Mouse (Mus musculus) thymus, postnatal 4 days (tissue): ENCODE results near the gene Nebl.

Experiments used
- DNase-seq: peaks from one replicate; pipeline ENCODE4 v3.0.0; 2021

The Nebl gene

DNA sequence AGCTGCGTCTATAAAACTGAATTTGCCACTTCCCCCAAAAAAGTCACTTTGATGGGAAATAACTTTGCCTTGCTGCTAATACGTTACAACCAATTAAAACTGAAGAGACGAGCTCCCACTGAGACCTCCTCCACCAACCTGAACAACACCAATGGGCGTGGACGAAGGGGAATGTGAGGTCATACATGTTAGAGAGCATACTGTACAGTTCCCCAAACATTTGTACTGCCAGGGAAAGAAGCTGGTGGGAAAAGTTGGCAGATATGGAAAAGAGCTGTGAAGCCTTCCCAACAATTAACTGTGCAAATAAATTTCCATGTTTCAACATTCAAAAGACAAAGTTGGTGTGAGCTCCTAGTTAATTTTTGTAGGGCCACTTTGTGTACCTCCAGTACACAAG lies 25.3 kb downstream of the Nebl start:
- no peak for DNase-seq

DNA sequence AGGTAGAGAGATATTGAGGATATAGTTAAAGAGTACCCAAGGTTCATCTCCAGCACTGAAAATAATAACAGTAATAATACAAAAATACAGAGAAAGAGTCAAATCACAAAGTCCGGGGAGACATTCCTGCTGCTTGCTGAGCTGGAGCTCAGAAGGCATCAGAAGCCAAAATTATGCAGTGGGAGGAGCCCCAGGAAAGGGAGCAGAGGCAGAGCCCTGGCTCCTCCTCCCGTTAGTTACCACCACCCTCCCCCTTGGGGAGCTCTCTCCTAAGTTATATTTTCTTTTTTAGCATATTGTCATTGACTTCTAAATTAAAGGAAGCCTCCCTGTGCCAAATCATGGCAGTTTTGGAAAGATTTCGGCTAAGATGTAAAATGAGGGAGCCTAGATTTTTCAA lies 25.8 kb downstream of the Nebl start:
- no peak for DNase-seq

DNA sequence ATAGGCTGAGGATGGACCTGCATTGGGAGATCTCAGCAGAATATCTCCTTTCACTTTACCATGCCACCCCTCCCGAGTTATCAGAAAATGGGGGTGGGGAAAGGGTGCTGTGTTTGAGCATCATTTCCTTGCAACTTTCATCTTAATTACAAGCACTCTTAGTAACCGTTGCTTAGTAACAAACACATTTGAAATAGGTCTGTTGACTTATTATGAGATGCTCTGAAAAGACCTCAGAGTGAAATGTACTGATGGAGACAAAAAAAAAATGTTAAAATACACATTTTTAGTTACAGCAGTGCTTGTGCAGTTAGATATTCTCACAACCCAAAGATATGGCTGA lies 28.1 kb downstream of the Nebl start:
- DNase-seq, result no peak

DNA sequence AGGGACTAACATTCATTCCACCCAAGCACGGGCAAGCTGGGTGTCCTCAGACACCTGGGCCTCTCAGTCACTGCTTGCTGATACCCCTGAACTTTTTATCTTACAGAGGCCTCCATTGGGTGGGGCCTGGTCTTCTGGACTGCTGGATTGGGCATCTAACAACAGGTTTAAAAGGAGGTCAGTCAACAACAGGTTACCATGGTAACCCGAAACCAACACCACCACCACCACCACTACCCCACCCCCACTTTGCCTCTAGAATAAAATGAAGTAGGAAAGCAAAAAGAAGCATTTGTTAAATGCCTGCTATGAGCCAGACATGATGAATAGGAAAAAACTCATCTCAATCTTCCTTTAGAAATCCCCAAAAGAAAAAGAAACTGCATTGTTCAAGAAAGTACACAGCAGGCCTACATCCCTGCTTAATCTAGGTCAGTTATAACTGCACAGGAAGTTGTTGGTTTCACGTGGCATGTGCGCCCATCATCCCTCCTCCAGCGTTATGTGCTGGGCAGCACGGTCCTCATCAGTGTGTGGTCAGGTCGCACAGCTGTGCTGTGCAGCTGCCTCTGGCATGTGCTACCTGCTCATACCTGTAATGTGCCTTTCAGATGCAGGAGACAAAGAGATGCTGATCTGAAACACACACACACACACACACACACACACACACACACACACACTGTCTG lies 28.6 kb downstream of the Nebl start:
- DNase-seq, result peak; percentile 58

DNA sequence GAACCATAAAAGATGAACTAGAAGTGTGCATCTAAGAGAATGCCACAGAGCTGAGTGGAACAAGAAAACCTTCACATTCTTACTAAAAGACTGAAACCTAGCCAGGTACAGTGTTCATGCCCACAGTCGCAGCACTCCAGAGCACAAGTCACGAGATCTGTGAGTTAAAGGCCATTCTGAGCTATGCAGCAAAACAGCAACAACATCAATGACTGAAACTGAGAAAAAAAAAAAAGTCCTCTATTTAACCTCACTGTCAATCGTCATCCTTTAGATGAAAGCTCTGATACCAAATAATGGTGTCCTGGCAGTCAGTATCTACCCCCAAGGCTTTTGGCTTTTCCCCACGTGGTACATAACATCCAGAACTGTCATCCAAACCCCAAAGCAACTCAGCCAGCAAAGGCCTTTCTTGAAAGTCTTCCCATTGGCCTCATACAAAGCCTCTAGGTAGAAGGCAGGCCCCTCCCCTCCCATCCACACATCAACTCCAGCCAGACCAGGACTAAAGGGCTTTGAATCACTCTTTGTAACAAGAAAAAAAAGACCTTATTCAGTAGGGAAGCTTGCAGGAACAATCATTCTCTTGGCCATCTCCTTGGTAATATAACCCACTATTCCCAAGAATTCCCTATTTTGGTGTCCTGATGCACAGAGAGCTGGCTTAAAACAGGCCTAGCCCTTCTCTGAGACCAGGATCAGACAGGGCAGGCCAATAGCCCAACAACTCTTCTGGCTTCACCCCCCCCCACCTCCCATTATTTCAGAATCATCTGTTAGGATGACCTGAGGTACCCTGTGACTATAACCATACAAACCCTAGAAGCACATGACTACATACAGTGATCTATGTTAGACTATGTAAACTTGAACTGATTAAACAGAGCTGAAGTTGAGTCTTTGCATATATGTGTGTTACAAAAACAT lies 32.8 kb downstream of the Nebl start:
- no peak for DNase-seq

DNA sequence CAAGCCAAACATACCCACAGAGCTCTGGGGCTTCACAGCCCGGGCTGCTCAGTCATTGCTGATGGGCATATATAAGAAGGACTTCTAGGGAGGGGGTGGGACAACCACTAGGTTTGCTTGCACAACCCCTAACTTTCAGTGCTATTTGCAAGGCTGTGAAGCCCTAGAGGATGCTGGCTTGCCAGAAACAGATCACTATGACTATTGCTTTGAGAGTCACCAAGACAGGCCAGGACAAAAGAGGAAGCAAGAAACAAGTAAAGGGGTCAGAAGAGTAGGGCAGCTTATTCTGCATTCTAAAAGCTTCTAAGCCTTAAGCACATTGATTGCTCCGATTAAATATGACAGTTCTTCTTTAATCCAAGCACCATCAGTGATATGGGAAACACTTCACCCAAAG lies 38.3 kb downstream of the Nebl start:
- no peak for DNase-seq

DNA sequence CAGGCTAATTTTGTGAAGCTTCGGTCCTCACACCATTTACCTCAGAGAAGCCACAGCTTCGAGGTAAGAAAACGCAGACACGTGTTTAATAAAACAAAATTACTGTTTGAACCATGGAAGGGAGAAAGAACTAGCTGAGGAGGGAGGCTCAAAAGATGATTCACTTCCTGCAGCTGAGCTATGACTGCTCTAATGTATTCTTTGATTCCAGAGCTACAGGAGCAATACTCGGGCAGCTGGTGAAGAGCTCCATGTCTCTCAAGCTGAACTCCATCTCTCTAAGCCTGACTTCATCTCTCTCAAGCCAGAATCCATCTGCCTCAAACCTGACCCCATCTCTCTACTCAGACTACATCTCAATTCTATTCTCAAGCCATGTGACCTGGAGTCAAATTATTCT lies 41.0 kb downstream of the Nebl start:
- no peak for DNase-seq

DNA sequence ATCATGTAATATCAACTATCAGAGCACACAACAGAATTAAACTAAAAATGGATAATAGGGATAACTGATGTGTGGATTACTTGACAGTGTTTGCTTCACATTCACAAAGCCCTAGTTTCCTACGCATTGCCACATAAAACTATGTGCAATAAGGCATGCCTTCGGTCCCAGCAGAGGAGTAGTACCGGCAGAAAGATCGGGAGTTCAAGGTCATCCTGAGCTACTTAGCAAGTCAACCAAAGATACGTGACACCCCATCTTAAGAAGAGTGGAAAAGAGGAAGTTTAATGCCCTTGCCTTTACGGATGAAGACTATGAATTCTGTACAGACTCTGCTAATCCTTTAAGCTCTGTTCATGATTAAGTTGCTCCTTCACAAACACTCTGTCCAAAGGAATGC lies 44.1 kb downstream of the Nebl start:
- no peak for DNase-seq

DNA sequence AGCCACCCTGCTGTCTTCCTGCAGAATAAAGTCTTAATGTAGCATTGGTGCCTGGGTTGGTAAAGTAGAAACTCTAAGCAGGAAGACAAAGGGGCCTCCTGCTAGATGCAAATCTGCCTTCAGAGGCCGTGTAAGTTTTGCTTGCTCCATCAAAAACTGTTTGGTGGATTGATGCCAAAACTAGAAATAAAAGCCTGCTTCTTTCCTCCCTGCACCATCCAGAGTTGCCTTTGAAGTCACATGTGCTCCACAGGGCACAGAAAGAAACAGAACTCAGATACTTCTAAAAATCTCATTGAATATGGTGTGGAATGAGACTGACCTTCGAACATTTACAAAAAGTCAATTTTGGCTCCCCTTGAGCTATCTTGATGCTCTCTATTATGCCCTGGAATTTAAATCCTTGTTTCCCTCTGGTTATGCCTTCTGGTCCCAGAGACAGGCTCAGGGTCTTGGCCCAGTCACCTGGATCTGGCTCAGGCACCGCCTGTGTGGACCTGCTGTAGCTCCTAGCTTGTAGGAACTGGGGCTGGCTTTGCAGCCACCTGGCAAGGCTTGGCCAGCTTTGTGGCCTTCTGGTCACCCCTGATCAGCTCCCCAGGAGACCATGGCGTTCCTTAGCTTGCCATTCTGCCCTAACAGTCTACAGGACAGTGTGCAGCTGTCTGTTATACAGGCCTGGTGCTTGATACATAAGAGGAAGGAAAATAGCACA lies 47.8 kb downstream of the Nebl start:
- no peak for DNase-seq

DNA sequence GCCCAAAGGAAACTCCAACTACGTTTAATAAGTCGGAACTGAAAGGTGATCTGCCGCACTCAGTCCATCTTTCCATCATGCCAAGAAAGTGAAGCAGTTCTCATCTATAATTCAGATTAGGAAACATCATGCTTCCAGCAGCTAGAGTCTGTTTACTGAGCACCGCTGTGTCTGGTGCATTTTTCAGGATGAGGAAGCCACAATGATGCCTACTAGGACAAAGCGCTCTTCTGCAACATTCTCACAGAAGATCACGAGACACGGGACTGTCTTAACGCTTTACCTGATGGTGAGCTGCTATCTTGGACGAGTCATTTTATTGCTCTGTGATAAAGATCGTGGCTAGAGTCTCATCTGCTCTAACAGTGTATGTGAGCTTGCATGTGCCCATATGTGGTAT lies 59.1 kb downstream of the Nebl start:
- DNase-seq, result no peak

DNA sequence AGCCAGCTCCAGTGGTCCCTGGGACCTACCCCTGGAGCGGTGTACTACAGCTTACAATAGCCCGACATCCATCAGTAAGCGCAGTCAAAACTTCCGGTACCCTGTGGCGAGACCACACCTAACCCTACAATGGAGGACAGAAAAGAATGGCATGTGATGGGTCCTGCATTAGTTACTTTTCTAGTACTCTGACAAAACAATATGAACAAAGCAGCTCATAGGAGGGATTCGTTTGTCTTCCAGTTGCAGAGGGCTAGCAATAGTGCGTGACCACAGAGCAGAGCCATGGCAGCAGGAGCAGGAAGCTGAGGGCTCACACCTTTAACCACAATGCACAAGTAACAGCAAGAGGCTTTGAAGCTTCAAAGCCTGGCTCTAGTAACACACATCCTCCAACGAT lies 59.7 kb downstream of the Nebl start:
- DNase-seq, result peak; percentile 25

DNA sequence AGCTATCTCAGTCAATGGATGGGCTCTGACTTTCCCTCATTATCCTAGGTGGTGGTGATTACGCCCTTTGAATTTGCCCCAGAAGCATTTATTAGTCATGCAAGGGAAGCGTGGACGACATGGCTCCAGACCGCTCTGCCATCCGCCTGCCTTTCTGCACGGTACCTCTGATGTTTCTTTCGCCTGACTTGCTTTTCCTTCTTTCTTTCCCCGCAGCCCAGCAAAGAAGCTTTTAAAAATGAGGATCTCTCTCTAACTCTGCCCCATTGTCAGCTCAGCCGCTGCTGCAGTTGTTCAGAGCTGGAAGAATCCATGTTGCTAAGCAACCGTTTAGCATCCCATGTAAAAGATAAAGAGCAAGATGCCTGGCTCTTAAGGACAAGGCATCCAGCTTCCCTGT lies 61.3 kb downstream of the Nebl start:
- no peak for DNase-seq

DNA sequence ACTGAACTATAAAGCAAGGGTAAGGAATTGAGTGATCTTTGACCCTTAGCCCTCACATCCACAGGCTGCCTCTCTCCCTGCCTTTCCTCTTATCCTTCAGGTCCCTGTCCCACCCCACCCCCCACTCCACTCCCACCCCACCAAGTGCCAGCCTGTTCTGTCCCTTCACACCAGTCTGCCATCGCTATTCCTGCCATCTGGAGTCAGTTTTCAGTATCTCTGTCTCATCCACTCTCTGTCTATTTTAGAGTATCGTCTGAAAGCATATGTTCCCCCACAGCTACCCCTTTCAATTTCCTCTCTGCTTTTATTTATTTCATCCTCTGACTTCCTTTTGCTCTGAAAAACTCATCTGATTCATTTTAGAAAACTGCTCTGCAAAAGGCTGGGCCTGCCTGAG lies 62.3 kb downstream of the Nebl start:
- no peak for DNase-seq

DNA sequence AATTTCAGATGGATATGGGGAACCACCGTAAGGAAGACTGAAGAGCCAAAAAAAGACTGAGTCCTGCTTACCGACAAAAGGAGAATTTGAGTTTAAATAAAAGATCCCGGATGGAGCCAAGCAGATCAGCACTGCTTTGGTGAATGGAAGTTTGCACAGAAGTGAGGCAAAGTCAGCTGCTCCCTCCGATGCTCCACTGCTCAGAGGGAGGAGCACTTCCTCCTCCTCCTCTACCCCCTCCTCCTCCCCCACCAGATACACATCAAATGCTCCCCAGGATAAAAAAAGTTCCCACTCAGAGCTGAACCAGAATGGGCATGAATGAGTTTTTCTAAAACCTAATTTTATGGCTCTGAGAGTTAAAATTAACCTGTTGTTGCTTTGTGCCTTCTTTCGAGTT lies 73.1 kb downstream of the Nebl start:
- DNase-seq, result no peak

DNA sequence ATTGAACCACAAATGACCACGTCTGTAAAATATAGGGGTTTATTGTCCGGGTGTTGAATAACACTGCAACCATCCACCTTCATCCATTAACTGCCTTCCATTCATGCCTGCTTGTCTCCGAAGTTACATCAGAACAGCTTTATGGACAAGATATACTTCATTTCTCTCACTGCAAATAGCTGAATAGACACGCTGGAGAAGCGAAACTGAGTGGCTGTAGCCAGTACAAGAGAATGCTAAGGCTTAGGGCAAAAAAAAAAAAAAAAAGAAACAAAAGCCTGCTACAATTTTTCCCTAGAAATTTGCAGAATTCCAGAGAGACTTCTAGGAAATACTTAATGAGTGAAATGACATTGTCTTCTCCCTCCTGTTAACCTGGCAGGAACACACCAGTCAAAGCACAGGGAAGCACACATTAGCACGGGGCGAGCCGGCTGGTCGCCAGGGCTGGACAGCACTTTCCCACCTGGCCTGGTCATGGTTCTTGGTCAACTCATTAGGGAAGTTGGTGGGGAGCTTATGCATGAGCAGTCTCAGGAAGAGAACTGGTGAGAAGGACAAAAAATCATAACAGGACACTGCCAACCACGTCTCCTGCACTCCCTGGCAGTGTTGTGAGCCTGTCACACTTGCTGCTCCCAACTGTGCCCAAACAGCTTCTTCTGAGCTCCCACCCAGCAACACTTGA lies 81.0 kb downstream of the Nebl start:
- no peak for DNase-seq

DNA sequence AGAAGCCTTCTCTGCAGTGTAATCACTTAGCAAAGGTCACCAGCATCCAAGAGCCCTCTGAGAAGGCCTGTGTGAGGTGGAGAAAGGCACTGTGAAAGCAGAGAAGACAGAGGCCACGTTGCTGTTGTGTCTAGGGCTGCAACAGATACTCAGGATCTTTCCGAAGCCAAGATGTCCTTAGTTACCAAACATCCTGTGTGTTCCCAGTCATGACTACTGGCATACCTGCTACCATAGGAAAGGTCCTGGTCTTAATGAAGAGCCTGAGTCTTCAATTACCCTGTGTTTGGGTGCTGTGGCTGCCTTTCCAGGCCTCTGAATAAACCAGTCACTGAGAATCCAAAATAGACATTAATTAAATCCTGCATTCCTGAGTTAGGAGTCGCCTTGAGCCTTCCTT lies 81.5 kb downstream of the Nebl start:
- no peak for DNase-seq

DNA sequence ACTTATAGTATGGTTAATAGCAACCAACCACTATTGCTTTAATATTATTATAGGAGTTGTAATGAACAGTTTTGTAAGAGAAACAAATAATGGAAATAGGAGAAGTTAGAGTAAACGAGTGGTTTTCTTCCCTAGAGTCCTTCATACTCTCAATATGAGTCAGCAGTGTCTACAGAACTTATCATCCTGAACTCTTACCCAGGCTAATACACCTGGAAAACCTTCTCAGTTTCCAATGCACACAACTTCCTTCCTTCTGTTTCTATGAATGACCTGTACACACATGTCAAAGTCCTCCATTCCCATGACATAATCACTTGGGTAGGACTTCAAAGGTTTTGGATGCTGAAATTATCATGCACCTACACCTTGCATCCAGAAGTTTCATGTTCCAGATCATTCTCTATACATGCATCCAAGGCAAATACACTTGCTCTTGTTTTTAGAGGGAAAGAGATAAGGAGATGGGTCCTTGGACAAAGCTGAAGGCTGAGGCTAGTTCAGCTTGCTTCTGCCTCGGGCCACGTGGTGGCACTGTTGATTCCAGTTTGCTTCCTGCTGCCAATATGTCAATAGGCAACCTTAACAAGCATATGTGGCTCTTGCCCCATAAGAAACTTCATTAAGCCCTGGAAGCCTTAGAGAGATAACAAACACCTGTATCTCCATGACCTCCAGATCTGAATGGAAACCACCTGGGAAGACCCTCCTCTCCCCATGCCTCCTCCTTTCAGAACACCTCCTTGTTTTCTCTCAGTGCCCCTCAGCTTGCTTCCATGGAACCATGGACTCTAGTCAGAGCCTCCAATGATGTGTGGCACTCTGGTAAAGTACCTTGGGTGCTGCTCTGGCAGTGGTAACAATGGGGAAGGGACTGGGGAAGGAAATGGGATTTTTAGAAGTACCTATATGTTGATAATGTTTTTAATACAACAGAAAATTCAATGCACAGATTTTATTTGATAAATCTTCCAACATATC lies 86.7 kb downstream of the Nebl start:
- DNase-seq, result peak; percentile 82

DNA sequence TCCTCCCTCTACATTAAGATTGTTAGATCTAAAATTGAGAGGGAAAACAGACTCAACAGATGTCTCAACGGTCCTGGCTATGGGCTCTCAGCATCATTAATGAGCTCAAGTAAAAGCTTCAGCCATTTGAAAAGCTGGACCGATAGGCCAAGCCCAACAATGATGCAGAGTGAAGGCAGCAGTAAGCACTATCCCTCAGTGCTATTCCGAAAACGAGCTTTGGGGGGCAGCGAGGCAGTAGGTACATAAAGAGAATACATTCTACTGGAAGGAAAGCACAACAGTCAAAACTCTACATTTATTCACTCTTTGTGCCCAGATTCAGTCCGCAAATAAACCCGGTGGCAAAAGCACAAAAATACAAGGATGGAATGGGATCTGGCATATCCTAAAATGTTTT lies 87.4 kb downstream of the Nebl start:
- DNase-seq, result peak; percentile 10

DNA sequence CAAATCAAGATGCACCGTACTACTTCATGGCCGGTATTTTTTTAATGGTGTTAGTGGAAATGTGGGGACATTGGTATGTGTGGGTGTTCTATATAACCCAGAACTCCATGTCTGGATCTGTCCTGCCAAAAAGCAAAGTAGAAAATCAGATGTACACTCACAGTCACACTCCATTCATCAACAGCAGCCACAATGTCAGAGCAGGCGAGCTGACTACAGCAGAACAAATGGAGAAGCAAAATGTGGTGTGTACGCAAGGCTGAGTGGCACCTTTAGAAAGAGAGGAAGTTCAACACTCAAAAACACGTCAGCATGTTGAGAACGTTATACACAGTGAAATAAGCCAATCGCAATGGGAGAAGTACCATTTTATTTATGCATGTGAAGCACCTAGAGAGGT lies 88.5 kb downstream of the Nebl start:
- no peak for DNase-seq

DNA sequence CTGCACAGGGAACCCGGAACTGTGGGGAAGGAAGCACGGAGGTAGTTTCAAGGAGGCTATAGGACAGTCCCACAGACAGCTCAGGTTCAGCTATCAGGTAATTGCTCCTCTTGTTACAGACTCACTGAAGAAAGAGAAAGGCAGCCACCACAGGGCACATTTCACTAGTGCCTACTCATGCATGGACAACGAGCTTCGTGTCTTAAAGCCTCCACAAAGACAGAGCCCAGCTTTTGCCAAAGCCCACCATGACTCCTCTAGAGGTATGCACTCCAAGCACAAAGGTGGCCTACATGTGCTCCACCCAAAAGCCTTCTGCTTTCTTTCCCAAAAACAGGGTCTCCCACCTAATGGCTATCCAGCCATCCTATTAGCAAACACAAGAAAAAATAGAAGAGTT lies 90.4 kb downstream of the Nebl start:
- no peak for DNase-seq

DNA sequence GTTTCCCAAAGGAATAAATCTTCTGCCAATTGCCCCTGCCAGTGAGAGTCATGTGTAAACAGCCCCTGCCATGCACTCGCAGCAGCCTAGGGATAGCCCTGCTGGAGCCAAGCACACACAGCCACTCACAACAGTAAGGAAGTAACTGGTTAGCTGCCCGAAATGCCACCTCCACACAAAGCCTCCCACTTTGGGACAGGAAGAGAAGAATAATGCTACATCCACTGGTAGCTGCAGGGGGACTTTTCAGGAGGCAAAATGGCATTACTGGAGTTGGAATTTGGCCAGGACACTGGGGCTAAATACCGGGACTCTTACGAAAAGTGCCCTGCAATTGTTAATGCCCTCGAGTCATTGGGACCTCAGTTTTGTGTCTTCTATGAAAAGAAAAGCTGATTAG lies 92.6 kb downstream of the Nebl start:
- DNase-seq, result no peak

DNA sequence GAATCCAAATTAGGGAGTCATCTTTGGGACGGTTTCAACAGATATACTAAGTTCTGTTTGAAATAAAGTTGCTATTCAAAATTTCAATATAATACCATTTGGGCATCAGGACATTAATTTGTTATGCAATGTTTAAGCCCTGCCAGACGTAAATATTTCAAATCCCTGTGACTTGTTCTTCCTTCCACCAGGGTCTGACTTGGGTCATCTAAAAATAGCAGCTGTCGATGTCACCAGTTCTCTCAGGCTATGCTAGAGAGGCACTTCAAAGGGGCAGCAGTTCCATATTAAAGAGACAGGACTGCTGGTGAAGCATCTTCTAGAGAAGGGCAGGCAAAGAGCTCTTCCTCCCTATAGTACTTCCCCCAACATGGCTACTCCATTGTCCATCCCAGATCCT lies 107.3 kb downstream of the Nebl start:
- no peak for DNase-seq
